Mouse (Mus musculus) embryonic facial prominence, embryonic 11.5 days (tissue): ENCODE measurements at regions not wholly inside any gene's neighbourhood (a gene's known extent, or its start where the extent isn't known, plus 50 kb on each side); places are given as distances from the start of the nearest gene placed in this dataset.

Experiments used
- ATAC-seq: fragments of 200-750 bp; cut with Nextera tagmentation; replicated peaks from 2 replicates; pipeline ENCODE4 v1.8.0; 2017; ENCODE audit warnings: low read depth; ENCODE audit not compliant: insufficient number of reproducible peaks, low FRiP score, low TSS enrichment
- DNase-seq: peaks from one replicate; pipeline ENCODE4 v3.0.0-alpha.2; 2015; ENCODE audit warnings: low spot score
- H3K27ac ChIP-seq: fragments of 300-500 bp; sonication (generic); replicated peaks from 2 replicates; pipeline ENCODE4 v1.5.1; 2014; ENCODE audit warnings: mild to moderate bottlenecking, low read depth, low read length, control low read depth
- H3K27me3 ChIP-seq: fragments of 300-500 bp; sonication (generic); 2 replicates; pipeline ENCODE4 v1.6.1; 2014; ENCODE audit warnings: mild to moderate bottlenecking, low read length, moderate library complexity, mixed read lengths; ENCODE audit not compliant: control insufficient read depth, insufficient read depth
- H3K36me3 ChIP-seq: fragments of 300-500 bp; sonication (generic); replicated peaks from 2 replicates; pipeline ENCODE4 v1.6.1; 2014; ENCODE audit warnings: low read depth, mild to moderate bottlenecking, low read length, moderate library complexity, mixed read lengths; ENCODE audit not compliant: control insufficient read depth, insufficient read depth
- H3K4me1 ChIP-seq: fragments of 300-500 bp; sonication (generic); 2 replicates; pipeline ENCODE4 v1.6.1; 2014; ENCODE audit warnings: low read length, mixed read lengths; ENCODE audit not compliant: control insufficient read depth, insufficient read depth
- H3K4me2 ChIP-seq: fragments of 300-500 bp; sonication (generic); 2 replicates; pipeline ENCODE4 v1.6.1; 2014; ENCODE audit warnings: low read depth, mild to moderate bottlenecking, control low read depth, low read length, moderate library complexity
- H3K4me3 ChIP-seq: fragments of 300-500 bp; sonication (generic); 2 replicates; pipeline ENCODE4 v1.5.1; 2014; ENCODE audit warnings: low read depth, low read length, control low read depth
- H3K9ac ChIP-seq: fragments of 300-500 bp; sonication (generic); replicated peaks from 2 replicates; pipeline ENCODE4 v1.6.1; 2014; ENCODE audit warnings: mild to moderate bottlenecking, control low read depth, low read length
- H3K9me3 ChIP-seq: fragments of 300-500 bp; sonication (generic); replicated peaks from 2 replicates; pipeline ENCODE4 v1.6.1; 2016; ENCODE audit warnings: mild to moderate bottlenecking, low read length, inconsistent platforms, mixed read lengths; ENCODE audit not compliant: control insufficient read depth
- WGBS: fragments of 180-500 bp; shearing (Covaris S2); extraction: QIAGEN DNeasy Blood & Tissue Kit; methylation state at CpG from one replicate; pipeline ENCODE4 v1.1.7; 2014; 5-methylcytosine and 5-hydroxymethylcytosine counted together

DNA sequence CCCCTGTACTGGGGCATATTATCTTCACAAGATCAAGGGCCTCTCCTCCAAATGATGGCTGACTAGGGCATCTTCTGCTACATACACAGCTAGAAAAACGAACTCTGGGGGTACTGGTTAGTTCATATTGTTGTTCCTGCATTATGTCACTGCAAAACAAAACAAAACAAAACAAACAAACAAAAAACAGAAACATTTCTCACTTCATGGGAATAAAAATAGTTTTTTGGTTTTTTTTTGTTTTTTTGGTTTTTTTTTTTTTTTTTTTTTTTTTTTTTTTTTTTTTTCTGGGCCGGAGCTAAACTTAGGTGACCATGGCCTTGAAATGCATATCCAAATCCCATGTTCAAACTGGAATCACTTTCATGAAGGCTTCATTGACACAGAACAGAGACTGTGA lies 1184.4 kb downstream of the Efna5 start:
- H3K4me3 ChIP-seq: no peak overlapping the region
- H3K27me3 ChIP-seq: no peaks in the 10 kb centered on the region
- H3K9me3 ChIP-seq: no peaks in the 10 kb centered on the region
- ATAC-seq (no peak), DNase-seq (no peak)
- no peak overlapping the region for H3K27ac ChIP-seq
- no peak overlapping the region for H3K9ac ChIP-seq
- WGBS: 86% methylated on average over 2 of the region's 2 CpGs
- no peak overlapping the region for H3K4me2 ChIP-seq
- no peaks in the 10 kb centered on the region for H3K36me3 ChIP-seq
- no peaks in the 10 kb centered on the region for H3K4me1 ChIP-seq

DNA sequence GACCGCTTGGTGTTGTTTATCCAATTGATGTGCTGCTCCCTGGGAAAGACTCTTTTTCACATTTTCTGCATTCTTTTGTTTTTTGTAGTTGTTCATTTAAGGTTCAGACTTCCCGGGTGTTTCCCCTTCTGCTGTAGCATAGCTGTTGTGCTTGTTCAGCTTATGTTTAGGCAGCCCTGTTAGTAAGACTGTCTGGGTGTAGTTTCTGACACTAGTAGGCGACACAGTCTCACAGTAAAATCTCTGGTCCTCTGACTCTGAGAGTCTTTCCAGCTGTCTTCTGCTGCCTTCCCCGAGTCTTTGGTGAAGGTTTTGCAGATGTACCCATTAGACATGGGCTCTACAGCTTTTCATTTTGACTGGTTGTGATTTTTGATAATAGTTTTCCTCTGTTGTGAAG lies 1194.8 kb downstream of the Efna5 start:
- Histone ChIP-seq H3K9me3 (no peaks in the 10 kb centered on the region), H3K4me3 (no peak overlapping the region), H3K27ac (no peak overlapping the region), H3K36me3 (no peaks in the 10 kb centered on the region), H3K4me1 (no peaks in the 10 kb centered on the region), H3K9ac (no peak overlapping the region), H3K27me3 (no peaks in the 10 kb centered on the region), H3K4me2 (no peak overlapping the region)
- DNase-seq (no peak), ATAC-seq (no peak)
- 67% methylated on average over 4 of the region's 4 CpGs for WGBS

DNA sequence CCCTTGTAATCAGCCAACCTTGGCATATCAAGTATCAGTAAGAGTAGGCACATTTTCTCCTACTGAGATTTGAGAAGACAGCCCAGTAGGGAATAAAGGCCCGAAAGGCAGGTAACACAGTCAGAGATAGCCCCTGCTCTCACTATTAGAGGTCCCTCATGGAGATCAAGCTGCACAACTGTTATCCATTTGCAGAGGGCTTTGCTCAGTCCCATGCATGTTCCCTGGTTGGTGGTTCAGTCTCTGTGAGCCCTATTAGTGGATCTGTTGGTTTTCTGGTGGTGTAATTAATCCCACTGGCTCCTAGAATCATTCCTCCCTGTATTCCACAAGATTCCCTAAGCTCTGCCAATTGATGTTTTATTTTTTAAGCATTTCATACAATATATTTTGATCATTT lies 1196.6 kb downstream of the Efna5 start:
- Histone ChIP-seq H3K36me3 (no peaks in the 10 kb centered on the region), H3K4me2 (no peak overlapping the region), H3K27me3 (no peaks in the 10 kb centered on the region), H3K4me3 (no peak overlapping the region), H3K9me3 (no peaks in the 10 kb centered on the region), H3K4me1 (no peaks in the 10 kb centered on the region), H3K9ac (no peak overlapping the region), H3K27ac (no peak overlapping the region)
- no peak for ATAC-seq
- no peak for DNase-seq
- WGBS: 86% methylated on average over 1 of the region's 1 CpGs

DNA sequence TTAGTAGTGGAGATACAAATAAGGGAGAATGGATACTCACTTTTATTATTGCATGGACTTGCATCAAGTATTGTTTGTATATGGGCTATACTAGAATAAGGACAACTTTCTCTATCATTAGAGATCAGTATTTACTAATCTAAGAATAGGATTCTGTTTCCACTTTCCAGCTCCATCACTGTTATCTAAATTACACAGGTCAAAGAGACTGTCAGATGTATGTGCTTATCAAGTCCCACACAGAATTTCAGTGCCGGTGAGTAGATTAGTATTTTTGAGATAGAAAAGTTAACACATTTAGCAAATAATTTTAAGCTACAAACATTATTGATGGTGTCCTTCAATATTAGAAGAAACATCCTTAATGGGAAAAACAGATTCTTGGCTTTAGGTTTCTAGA lies 1210.5 kb downstream of the Efna5 start:
- no peak overlapping the region for H3K27ac ChIP-seq
- no peaks in the 10 kb centered on the region for H3K27me3 ChIP-seq
- H3K4me2 ChIP-seq: no peak overlapping the region
- no peaks in the 10 kb centered on the region for H3K36me3 ChIP-seq
- H3K9me3 ChIP-seq: no peaks in the 10 kb centered on the region
- H3K9ac ChIP-seq: no peak overlapping the region
- 91% methylated on average over 1 of the region's 1 CpGs for WGBS
- no peak overlapping the region for H3K4me3 ChIP-seq
- no peaks in the 10 kb centered on the region for H3K4me1 ChIP-seq
- ATAC-seq (no peak), DNase-seq (no peak)

DNA sequence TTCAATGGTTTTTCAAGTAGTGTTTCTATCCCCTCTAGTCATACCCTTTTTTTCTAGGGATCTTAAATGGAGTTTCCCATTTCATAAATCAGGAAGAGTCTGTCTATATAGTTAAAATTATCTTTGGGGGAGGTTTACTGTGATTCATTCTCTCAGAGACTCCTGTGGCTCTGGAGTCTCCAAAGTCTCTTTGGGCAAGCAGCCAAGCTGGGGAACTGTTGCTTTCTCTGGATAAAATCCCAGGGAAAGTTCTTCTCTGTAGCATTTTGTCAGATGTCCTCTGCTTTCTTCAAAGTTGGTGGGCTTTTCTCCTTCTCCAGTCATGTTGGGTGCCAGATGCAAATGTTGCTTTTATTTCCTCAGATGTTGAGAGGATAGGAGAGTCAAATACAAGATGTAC lies 1213.7 kb downstream of the Efna5 start:
- H3K9ac ChIP-seq: no peak overlapping the region
- no peak overlapping the region for H3K4me3 ChIP-seq
- no peaks in the 10 kb centered on the region for H3K27me3 ChIP-seq
- no peak for DNase-seq
- H3K27ac ChIP-seq: no peak overlapping the region
- H3K36me3 ChIP-seq: no peaks in the 10 kb centered on the region
- no peaks in the 10 kb centered on the region for H3K9me3 ChIP-seq
- H3K4me1 ChIP-seq: no peaks in the 10 kb centered on the region
- H3K4me2 ChIP-seq: no peak overlapping the region
- no peak for ATAC-seq

DNA sequence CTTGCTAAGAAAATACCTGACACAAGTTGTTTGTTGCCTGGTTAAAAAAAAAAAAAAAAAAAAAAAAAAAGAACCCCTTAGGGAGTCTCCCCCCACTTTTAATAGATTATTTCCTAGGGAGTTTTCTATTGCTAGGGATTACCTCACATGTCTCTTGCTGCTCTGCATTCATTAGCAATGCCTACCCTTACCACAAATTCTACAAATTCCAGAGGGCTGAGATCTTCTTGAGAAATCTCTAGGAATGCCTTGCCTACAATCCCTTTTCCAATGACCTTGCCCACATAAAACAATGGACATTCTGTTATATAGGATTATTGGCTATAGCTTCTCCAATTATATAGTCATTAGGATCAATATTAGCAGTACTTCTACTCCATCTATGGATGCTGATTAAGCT lies 1216.2 kb downstream of the Efna5 start:
- Histone ChIP-seq H3K27ac (no peak overlapping the region), H3K9me3 (no peaks in the 10 kb centered on the region), H3K36me3 (no peaks in the 10 kb centered on the region), H3K27me3 (no peaks in the 10 kb centered on the region), H3K4me2 (no peak overlapping the region), H3K4me1 (no peaks in the 10 kb centered on the region), H3K9ac (no peak overlapping the region), H3K4me3 (no peak overlapping the region)
- DNase-seq (no peak), ATAC-seq (no peak)

DNA sequence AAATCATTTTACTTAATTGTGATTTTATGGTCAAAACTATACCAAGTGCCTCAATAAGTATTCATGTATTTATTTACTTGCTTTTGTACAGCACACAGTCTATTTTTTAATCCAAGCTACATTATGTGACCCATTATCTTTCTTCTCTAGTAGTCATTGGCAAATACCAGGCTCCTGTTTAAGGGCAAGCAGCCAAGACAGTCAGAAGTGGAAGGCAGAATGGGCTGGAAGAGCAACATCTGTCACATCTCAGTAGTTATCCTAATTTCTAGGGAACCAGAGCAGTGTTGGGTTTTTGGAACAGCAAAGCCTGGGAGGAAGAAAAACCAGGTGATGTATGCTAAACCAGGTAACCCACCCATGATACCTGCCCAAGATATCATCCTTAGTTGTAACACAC lies 1233.5 kb downstream of the Efna5 start:
- no peak overlapping the region for H3K4me3 ChIP-seq
- H3K4me1 ChIP-seq: no peaks in the 10 kb centered on the region
- H3K27ac ChIP-seq: no peak overlapping the region
- no peaks in the 10 kb centered on the region for H3K27me3 ChIP-seq
- H3K36me3 ChIP-seq: no peaks in the 10 kb centered on the region
- ATAC-seq: no peak
- H3K9me3 ChIP-seq: no peaks in the 10 kb centered on the region
- no peak for DNase-seq
- no peak overlapping the region for H3K4me2 ChIP-seq
- no peak overlapping the region for H3K9ac ChIP-seq

DNA sequence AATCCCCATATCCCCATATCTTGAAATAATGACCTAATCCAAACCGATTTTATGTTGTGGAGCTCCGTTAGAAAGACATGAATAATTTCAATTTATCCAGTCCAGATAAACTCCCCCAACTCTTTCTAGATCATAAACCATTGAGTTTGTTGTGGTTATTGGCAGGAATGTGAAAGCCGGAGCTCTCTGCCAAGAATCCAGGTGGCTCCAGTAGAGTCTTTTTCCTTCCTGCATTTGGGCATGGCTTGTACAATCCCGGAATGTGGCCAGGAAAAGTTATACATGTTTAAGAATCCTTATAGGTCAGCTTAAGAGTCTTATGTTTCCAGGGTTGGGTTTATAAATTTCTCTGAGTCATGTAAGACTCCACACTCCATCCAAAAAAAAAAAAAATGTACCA lies 1272.8 kb downstream of the Efna5 start:
- DNase-seq (no peak), ATAC-seq (no peak)
- Histone ChIP-seq H3K4me1 (no peaks in the 10 kb centered on the region), H3K36me3 (no peaks in the 10 kb centered on the region), H3K9me3 (no peaks in the 10 kb centered on the region), H3K4me2 (no peak overlapping the region), H3K4me3 (no peak overlapping the region), H3K27me3 (no peaks in the 10 kb centered on the region), H3K27ac (no peak overlapping the region), H3K9ac (no peak overlapping the region)
- 94% methylated on average over 4 of the region's 4 CpGs for WGBS
